Mouse (Mus musculus): ENCODE results near the gene Polr1a.

Polr1a gene

GRCm38 (mm10) chr6:72001220-72001777, 92.4 kb downstream of the Polr1a start:
- DNase-seq: no peak

- DNase-seq: no peak
Measured at GRCm38 (mm10) chr6:72007411-72008212, 98.8 kb downstream of the Polr1a start.

GRCm38 (mm10) chr6:72008213-72008655, 99.4 kb downstream of the Polr1a start:
- DNase-seq: no peak

GRCm38 (mm10) chr6:72009454-72009853, 100.6 kb downstream of the Polr1a start:
- DNase-seq: no peak

GRCm38 (mm10) chr6:72014033-72014432, 105.2 kb downstream of the Polr1a start:
- no peak for DNase-seq

GRCm38 (mm10) chr6:72018052-72018451, 109.2 kb downstream of the Polr1a start:
- no peak for DNase-seq

- DNase-seq: no peak
Measured at GRCm38 (mm10) chr6:72025497-72025896, 116.6 kb downstream of the Polr1a start.

GRCm38 (mm10) chr6:72028079-72028478, 119.2 kb downstream of the Polr1a start:
- DNase-seq: no peak

GRCm38 (mm10) chr6:72029674-72030073, 120.8 kb downstream of the Polr1a start:
- no peak for DNase-seq

Measured in right cerebral cortex, postnatal 4 days (tissue).